Mouse (Mus musculus) lung, postnatal 0 days (tissue): ENCODE results near the gene Lrpap1.

Source experiments
- CTCF ChIP-seq: IDR thresholded peaks from 2 replicates; pipeline ENCODE4 v1.5.1; 2016; ENCODE audit warnings: antibody characterized with exemption, mild to moderate bottlenecking
- EP300 ChIP-seq: IDR thresholded peaks from 2 replicates; pipeline ENCODE4 v1.6.1; 2016; ENCODE audit warnings: antibody characterized with exemption, mild to moderate bottlenecking, control low read depth

GRCm38 (mm10) chr5:35142910-35143309 is 37.3 kb upstream of the Lrpap1 start:
- no peak for TF ChIP-seq CTCF
- no peak for TF ChIP-seq EP300
